Mouse (Mus musculus) liver, embryonic 12.5 days (tissue): ENCODE measurements around the gene 2210011C24Rik. TPM values are rescaled to one million over a fixed set of nuclear protein-coding genes. Genes with fewer than 3 reads are reported as not detected.

Experiments used
- ATAC-seq: fragments of 200-750 bp; cut with Nextera tagmentation; 2 replicates; pipeline ENCODE4 v1.8.0; 2017; ENCODE audit warnings: moderate number of reproducible peaks, mild to moderate bottlenecking, moderate library complexity
- H3K27ac ChIP-seq: fragments of 300-500 bp; sonication (generic); 2 replicates; pipeline ENCODE4 v1.5.1; 2016; ENCODE audit warnings: mild to moderate bottlenecking
- H3K27me3 ChIP-seq: fragments of 300-500 bp; sonication (generic); replicated peaks from 2 replicates; pipeline ENCODE4 v1.6.1; 2016; ENCODE audit warnings: mild to moderate bottlenecking, moderate library complexity
- H3K36me3 ChIP-seq: fragments of 300-500 bp; sonication (generic); 2 replicates; pipeline ENCODE4 v1.6.1; 2016; ENCODE audit warnings: mild to moderate bottlenecking, moderate library complexity
- H3K4me1 ChIP-seq: fragments of 300-500 bp; sonication (generic); 2 replicates; pipeline ENCODE4 v1.6.1; 2016
- H3K4me2 ChIP-seq: fragments of 300-500 bp; sonication (generic); 2 replicates; pipeline ENCODE4 v1.6.1; 2016; ENCODE audit warnings: mild to moderate bottlenecking, moderate library complexity
- H3K4me3 ChIP-seq: fragments of 300-500 bp; sonication (generic); 2 replicates; pipeline ENCODE4 v1.5.1; 2016; ENCODE audit warnings: mild to moderate bottlenecking, moderate library complexity
- H3K9ac ChIP-seq: fragments of 300-500 bp; sonication (generic); 2 replicates; pipeline ENCODE4 v1.6.1; 2016; ENCODE audit warnings: mild to moderate bottlenecking, moderate library complexity
- H3K9me3 ChIP-seq: fragments of 300-500 bp; sonication (generic); replicated peaks from 2 replicates; pipeline ENCODE4 v1.6.1; 2016; ENCODE audit warnings: mild to moderate bottlenecking, moderate library complexity
- WGBS: fragments of 180-500 bp; shearing (Covaris S2); methylation state at CpG from one replicate; pipeline ENCODE4 v1.1.7; 2016; ENCODE audit not compliant: insufficient replicate concordance; 5-methylcytosine and 5-hydroxymethylcytosine counted together
- polyA plus RNA-seq: library from polyadenylated mRNA; unstranded; fragments of >200 nt; fragmentation: Nextera tagmentation; extraction: Ambion mirVana; gene quantifications from 2 replicates; pipeline ENCODE4 v1.2.1, GENCODE M21; 2016

2210011C24Rik gene
- polyA plus RNA-seq, 1 experiment from 2014 or later, result not detected

DNA sequence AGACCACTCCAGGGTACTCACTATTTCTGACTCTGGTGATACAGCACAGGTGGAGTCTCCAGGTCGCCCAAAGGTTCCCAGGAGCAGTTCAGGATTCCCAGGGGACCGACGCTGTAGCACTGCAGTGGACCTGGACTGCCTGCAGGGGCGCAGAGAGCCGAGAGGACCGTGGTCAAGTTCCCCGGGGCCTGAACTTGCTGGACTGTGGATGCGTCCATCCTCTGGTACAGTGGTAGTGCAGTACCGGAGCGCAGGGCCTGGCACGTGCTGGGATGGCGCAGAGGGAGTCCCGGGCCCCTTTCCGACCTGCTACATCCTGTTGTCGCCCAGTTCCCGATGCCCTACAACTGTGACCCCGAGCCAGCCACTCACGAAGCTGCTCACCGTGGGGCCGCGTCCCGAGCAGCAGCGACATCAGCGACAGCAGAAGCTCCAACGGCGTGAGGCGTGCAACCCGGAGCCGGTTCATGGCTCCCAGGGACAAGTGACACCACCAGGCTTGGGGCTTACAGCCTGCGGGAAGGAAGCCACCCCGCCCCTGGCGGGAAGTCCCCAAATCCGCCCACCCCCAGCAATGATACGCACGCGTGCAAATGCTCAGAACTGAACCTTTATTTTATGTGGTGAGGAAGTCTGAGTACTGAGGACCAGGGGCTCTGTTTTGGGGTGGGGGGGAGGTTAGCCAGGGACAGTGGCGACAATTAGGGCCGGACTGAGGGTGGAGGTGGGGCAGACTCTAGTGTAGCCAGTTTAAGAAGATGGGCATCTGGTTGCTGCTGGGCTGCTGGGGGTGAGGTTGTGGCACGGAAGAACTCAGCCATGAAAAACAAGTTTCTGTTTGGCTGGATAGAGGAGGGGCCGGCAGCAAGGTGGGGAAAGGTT, 30.3 kb upstream of the 2210011C24Rik start, which contains the start of gene Il27ra:
Gene Il27ra, minus strand, starts transcription at position 524 of the 882 bp plus-strand sequence.
- Histone ChIP-seq H3K4me3 (peak within 1 kb of the TSS; percentile 42), H3K27me3 (peaks cover 87% of the 10 kb centered on the region), H3K4me2 (peak within 1 kb of the TSS; percentile 63), H3K9me3 (no peaks in the 10 kb centered on the region), H3K36me3 (no peaks in the 10 kb centered on the region), H3K27ac (no peak within 1 kb of the TSS), H3K9ac (peak within 1 kb of the TSS; percentile 30; the same call in 1 of the 2 replicates), H3K4me1 (peaks cover 16% of the 10 kb centered on the region)
- peak; percentile 46; the same call in 1 of the 2 replicates for ATAC-seq
- 3% methylated on average over 40 of the region's 40 CpGs for WGBS

- Histone ChIP-seq H3K9ac (no peak overlapping the region), H3K9me3 (no peaks in the 10 kb centered on the region), H3K4me1 (peaks cover 9% of the 10 kb centered on the region), H3K36me3 (no peaks in the 10 kb centered on the region), H3K27me3 (peaks cover 72% of the 10 kb centered on the region), H3K27ac (no peak overlapping the region), H3K4me3 (no peak overlapping the region), H3K4me2 (no peak overlapping the region)
- WGBS, result 7% methylated on average over 5 of the region's 5 CpGs
- no peak for ATAC-seq
Measured at GRCm38 (mm10) chr8:84039050-84039449, 27.1 kb upstream of the 2210011C24Rik start.

- Histone ChIP-seq H3K4me2 (no peak overlapping the region), H3K27ac (no peak overlapping the region), H3K9ac (no peak overlapping the region), H3K27me3 (peaks cover 71% of the 10 kb centered on the region), H3K9me3 (no peaks in the 10 kb centered on the region), H3K4me1 (peaks cover 9% of the 10 kb centered on the region), H3K36me3 (no peaks in the 10 kb centered on the region), H3K4me3 (no peak overlapping the region)
- 58% methylated on average over 5 of the region's 5 CpGs for WGBS
- no peak for ATAC-seq
Measured at GRCm38 (mm10) chr8:84038015-84038414, 26.0 kb upstream of the 2210011C24Rik start.

DNA sequence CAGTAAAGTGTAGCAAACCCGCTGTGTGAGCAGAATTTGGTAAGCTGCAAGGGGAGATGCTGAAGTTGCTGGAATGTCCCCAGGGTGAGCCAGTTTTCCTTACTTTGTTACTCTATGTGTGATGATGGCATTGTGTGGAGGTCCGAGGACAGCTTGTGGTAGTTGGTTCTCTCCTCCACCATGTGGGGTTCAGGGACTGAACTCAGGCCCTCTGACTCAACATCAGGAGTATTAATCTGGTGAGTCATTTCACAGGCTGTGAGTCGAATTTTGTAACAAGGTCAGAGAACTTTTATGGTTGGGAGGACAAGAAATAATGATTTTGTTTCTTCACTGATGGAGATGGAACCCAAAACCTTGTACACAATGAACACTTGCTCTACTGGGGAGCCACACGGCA, 20.8 kb upstream of the 2210011C24Rik start:
- Histone ChIP-seq H3K9me3 (no peaks in the 10 kb centered on the region), H3K4me3 (no peak overlapping the region), H3K27me3 (peaks cover 44% of the 10 kb centered on the region), H3K36me3 (no peaks in the 10 kb centered on the region), H3K27ac (no peak overlapping the region), H3K9ac (no peak overlapping the region), H3K4me1 (no peaks in the 10 kb centered on the region), H3K4me2 (no peak overlapping the region)
- WGBS, result 54% methylated on average over 4 of the region's 4 CpGs
- no peak for ATAC-seq

GRCm38 (mm10) chr8:84029272-84029671, 17.3 kb upstream of the 2210011C24Rik start:
- H3K27me3 ChIP-seq, result peaks cover 67% of the 10 kb centered on the region

GRCm38 (mm10) chr8:84027449-84027848, 15.5 kb upstream of the 2210011C24Rik start:
- Histone ChIP-seq H3K4me2 (no peak overlapping the region), H3K27ac (no peak overlapping the region), H3K27me3 (peaks cover 74% of the 10 kb centered on the region), H3K4me3 (no peak overlapping the region), H3K4me1 (peaks cover 18% of the 10 kb centered on the region), H3K9ac (no peak overlapping the region), H3K36me3 (no peaks in the 10 kb centered on the region), H3K9me3 (no peaks in the 10 kb centered on the region)
- 11% methylated on average over 10 of the region's 10 CpGs for WGBS
- no peak for ATAC-seq

More at GRCm38 (mm10) chr8:84029272-84029671, 17.3 kb upstream of the 2210011C24Rik start:
- no peak overlapping the region for H3K9ac ChIP-seq
- no peaks in the 10 kb centered on the region for H3K36me3 ChIP-seq
- 71% methylated on average over 5 of the region's 5 CpGs for WGBS
- H3K4me1 ChIP-seq, result peaks cover 12% of the 10 kb centered on the region
- H3K4me2 ChIP-seq, result no peak overlapping the region
- no peaks in the 10 kb centered on the region for H3K9me3 ChIP-seq
- H3K4me3 ChIP-seq, result no peak overlapping the region
- ATAC-seq, result no peak
- H3K27ac ChIP-seq, result no peak overlapping the region

- no peaks in the 10 kb centered on the region for H3K9me3 ChIP-seq
- no peak overlapping the region for H3K9ac ChIP-seq
- H3K4me1 ChIP-seq, result peaks cover 24% of the 10 kb centered on the region
- peak overlapping the region; percentile 51 for H3K4me3 ChIP-seq
- 1% methylated on average over 41 of the region's 41 CpGs for WGBS
- no peak overlapping the region for H3K27ac ChIP-seq
- no peaks in the 10 kb centered on the region for H3K36me3 ChIP-seq
- ATAC-seq, result peak; percentile 55; the same call in 1 of the 2 replicates
- peak overlapping the region; percentile 74 for H3K4me2 ChIP-seq
- H3K27me3 ChIP-seq, result peaks cover 90% of the 10 kb centered on the region
Measured at GRCm38 (mm10) chr8:84025863-84026262, 13.9 kb upstream of the 2210011C24Rik start.

DNA sequence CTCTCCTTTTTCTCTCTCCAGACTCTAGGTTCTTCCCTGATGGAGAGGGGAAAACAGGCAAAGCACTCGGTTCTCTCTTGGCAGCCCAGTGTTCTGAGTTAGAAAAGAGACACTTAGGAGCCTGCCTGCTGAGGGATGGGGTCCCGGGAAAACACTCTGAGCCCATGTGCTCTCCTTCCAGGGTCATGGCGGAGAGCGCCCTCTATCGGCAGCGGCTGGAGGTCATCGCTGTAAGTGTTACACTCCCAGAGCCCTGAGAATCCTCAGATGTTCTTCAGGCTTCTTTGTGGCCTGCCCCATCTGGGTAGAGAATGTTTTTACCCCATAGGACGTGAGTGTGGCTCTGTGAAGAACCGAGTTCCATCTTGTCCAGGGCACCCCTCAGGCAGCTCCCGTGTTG, 12.2 kb upstream of the 2210011C24Rik start:
- no peaks in the 10 kb centered on the region for H3K36me3 ChIP-seq
- H3K9ac ChIP-seq, result no peak overlapping the region
- no peaks in the 10 kb centered on the region for H3K9me3 ChIP-seq
- ATAC-seq, result no peak
- H3K4me1 ChIP-seq, result peaks cover 24% of the 10 kb centered on the region
- H3K27me3 ChIP-seq, result peaks cover 96% of the 10 kb centered on the region
- no peak overlapping the region for H3K4me3 ChIP-seq
- no peak overlapping the region for H3K4me2 ChIP-seq
- no peak overlapping the region for H3K27ac ChIP-seq
- WGBS, result 6% methylated on average over 10 of the region's 10 CpGs

- ATAC-seq, result no peak
- Histone ChIP-seq H3K4me1 (peaks cover 24% of the 10 kb centered on the region), H3K4me2 (no peak overlapping the region), H3K27me3 (peaks cover 95% of the 10 kb centered on the region), H3K36me3 (no peaks in the 10 kb centered on the region), H3K4me3 (no peak overlapping the region), H3K9ac (no peak overlapping the region), H3K27ac (no peak overlapping the region), H3K9me3 (no peaks in the 10 kb centered on the region)
- WGBS, result 58% methylated on average over 1 of the region's 1 CpGs
Measured at GRCm38 (mm10) chr8:84023631-84024030, 11.7 kb upstream of the 2210011C24Rik start.

DNA sequence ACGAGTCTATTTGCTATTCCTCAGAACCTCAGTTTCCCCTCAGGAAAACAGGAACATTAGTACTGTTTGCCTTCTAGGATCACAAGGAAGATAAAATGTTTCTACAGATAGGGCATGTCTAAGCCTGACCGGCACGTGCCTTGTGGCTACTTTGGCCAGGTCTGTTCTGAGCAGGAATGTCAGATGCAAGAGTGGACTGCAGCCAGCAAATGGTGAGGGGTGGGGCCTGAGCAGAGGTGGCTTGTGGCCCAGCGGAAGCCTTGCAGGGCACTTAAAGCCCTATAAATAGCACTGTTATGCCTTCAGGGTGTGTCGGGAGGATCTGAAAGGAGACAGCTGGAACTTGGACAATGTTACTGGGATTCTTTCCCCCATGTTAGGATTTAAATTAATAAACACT, 11.1 kb upstream of the 2210011C24Rik start:
- H3K4me2 ChIP-seq, result no peak overlapping the region
- H3K4me1 ChIP-seq, result peaks cover 24% of the 10 kb centered on the region
- H3K36me3 ChIP-seq, result no peaks in the 10 kb centered on the region
- no peak for ATAC-seq
- H3K27me3 ChIP-seq, result peaks cover 95% of the 10 kb centered on the region
- no peak overlapping the region for H3K27ac ChIP-seq
- 19% methylated on average over 5 of the region's 5 CpGs for WGBS
- no peak overlapping the region for H3K4me3 ChIP-seq
- no peak overlapping the region for H3K9ac ChIP-seq
- no peaks in the 10 kb centered on the region for H3K9me3 ChIP-seq

- Histone ChIP-seq H3K9ac (no peak overlapping the region), H3K27me3 (peaks cover 93% of the 10 kb centered on the region), H3K36me3 (no peaks in the 10 kb centered on the region), H3K4me3 (no peak overlapping the region), H3K9me3 (no peaks in the 10 kb centered on the region), H3K4me1 (peaks cover 24% of the 10 kb centered on the region), H3K27ac (no peak overlapping the region), H3K4me2 (peak overlapping the region; percentile 17; the same call in 1 of the 2 replicates)
- WGBS, result 40% methylated on average over 12 of the region's 12 CpGs
- ATAC-seq, result no peak
Measured at GRCm38 (mm10) chr8:84021569-84021968, 9.6 kb upstream of the 2210011C24Rik start.

DNA sequence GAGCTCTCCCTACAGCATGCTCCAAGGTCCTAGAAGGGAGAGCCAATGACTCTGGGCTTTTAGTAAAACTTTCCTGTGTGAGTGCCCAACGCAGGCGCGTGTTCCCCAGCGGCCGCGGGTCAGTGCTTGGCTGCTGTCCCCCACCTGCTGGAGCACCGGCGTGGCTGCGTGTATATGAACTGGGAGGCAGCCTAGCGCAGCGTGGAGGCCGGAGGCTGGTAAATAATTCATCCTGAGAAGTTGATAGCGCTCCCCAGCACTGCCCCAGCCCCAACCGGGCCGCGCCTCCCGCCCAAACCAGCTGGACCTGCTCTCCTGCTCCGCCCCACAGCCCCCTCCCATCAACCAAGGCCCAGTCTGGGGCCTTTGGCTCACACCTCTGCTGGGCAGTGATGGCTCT, 9.1 kb upstream of the 2210011C24Rik start, which contains the start of gene Palm3:
Gene Palm3, plus strand, starts transcription at position 376 of the 400 bp plus-strand sequence.
- no peak within 1 kb of the TSS for H3K27ac ChIP-seq
- peak within 1 kb of the TSS; percentile 17; the same call in 1 of the 2 replicates for H3K4me2 ChIP-seq
- no peaks in the 10 kb centered on the region for H3K9me3 ChIP-seq
- H3K4me3 ChIP-seq, result no peak within 1 kb of the TSS
- peaks cover 19% of the 10 kb centered on the region for H3K4me1 ChIP-seq
- ATAC-seq, result no peak
- WGBS, result 14% methylated on average over 18 of the region's 18 CpGs
- H3K27me3 ChIP-seq, result peaks cover 88% of the 10 kb centered on the region
- H3K9ac ChIP-seq, result no peak within 1 kb of the TSS
- H3K36me3 ChIP-seq, result no peaks in the 10 kb centered on the region
